Mouse (Mus musculus): ENCODE measurements at regions not wholly inside any gene's neighbourhood (a gene's known extent, or its start where the extent isn't known, plus 50 kb on each side); places are given as distances from the start of the nearest gene placed in this dataset.

DNA sequence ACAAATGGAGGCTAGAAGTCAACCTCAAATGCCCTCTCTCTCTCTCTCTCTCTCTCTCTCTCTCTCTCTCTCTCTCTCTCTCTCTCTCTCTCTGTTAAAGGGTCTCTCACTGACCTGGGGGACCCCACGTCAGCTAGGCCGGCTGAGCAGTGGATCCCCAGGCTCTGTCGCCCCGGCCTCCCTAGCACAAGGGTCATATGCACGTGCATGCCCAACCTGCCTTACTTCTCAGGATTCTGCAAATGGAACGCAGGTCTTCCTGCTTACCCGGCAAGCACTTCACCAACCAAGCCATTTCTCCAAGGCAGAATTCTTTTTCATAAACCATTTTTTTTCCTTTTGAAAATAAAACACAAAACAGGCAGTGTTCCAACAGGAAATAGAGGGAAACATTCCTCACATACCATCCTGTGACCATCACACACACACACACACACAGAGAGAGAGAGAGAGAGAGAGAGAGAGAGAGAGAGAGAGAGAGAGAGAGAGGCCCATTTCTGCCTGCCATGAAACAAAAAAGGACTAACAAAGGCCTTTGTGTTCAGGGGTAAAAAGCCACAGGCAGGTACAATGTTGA is 150.4 kb upstream of the Noct start:
- 75% methylated on average over 7 of the region's 7 CpGs for WGBS
- Histone ChIP-seq H3K4me3 (no peak overlapping the region), H3K27ac (peak overlapping the region; percentile 75), H3K9me3 (no peaks in the 10 kb centered on the region), H3K4me1 (replicated peaks) (peaks cover 23% of the 10 kb centered on the region), H3K36me3 (no peaks in the 10 kb centered on the region), H3K27me3 (ENCODE audit: insufficient read depth, poor library complexity, severe bottlenecking) (no peaks in the 10 kb centered on the region)
- DNase-seq (ENCODE audit: low spot score), result no peak

- Histone ChIP-seq H3K4me3 (no peak overlapping the region), H3K27ac (no peak overlapping the region), H3K27me3 (ENCODE audit: insufficient read depth, poor library complexity, severe bottlenecking) (no peaks in the 10 kb centered on the region), H3K36me3 (no peaks in the 10 kb centered on the region), H3K9me3 (no peaks in the 10 kb centered on the region), H3K4me1 (replicated peaks) (peaks cover 23% of the 10 kb centered on the region)
- DNase-seq (ENCODE audit: low spot score), result no peak
- 88% methylated on average over 10 of the region's 10 CpGs for WGBS
These were observed 148.9 kb upstream of the Noct start for GRCm38 (mm10) chr3:51075219-51075920.

DNA sequence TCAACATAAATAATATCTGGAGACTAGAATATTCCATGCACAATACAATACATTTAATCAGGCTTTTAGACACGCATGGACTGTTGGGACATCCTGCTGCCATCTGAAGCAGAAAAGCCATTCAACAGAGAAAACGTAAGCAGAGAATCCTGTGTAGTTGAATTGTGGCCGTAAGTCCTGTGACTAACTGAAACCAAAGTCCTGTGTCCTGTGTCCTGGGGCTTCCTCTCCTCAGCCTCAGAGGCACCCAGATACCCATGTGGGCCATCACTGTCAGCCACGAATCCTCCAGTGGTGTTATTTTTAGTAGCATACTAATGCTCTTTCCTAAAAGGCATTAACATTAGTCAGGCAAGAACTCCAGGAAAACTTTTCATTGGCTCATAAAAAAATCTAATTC is 145.8 kb upstream of the Noct start:
- no peak overlapping the region for H3K4me3 ChIP-seq
- no peaks in the 10 kb centered on the region for H3K27me3 ChIP-seq (ENCODE audit: insufficient read depth, poor library complexity, severe bottlenecking)
- no peak for DNase-seq (ENCODE audit: low spot score)
- no peaks in the 10 kb centered on the region for H3K36me3 ChIP-seq
- H3K9me3 ChIP-seq, result no peaks in the 10 kb centered on the region
- peak overlapping the region; percentile 12; the same call in 1 of the 2 replicates for H3K27ac ChIP-seq
- 70% methylated on average over 4 of the region's 4 CpGs for WGBS
- H3K4me1 ChIP-seq (replicated peaks), result peaks cover 17% of the 10 kb centered on the region

- DNase-seq (ENCODE audit: low spot score), result no peak
These were observed 143.8 kb upstream of the Noct start for GRCm38 (mm10) chr3:51080415-51080814.

GRCm38 (mm10) chr3:51080855-51081254 is 143.4 kb upstream of the Noct start:
- no peaks in the 10 kb centered on the region; the same call in 1 of the 2 replicates for H3K9me3 ChIP-seq
- no peaks in the 10 kb centered on the region for H3K27me3 ChIP-seq (ENCODE audit: insufficient read depth, poor library complexity, severe bottlenecking)
- no peak overlapping the region for H3K4me3 ChIP-seq
- no peaks in the 10 kb centered on the region for H3K4me1 ChIP-seq (replicated peaks)
- no peaks in the 10 kb centered on the region for H3K36me3 ChIP-seq
- no peak overlapping the region for H3K27ac ChIP-seq
- DNase-seq (ENCODE audit: low spot score), result no peak
- 68% methylated on average over 7 of the region's 7 CpGs for WGBS

More at GRCm38 (mm10) chr3:51080415-51080814, 143.8 kb upstream of the Noct start:
- WGBS, result 70% methylated on average over 3 of the region's 3 CpGs
- Histone ChIP-seq H3K27ac (0 out of 2 replicates have a peak overlapping the region, but pooled peaks have one; percentile 40), H3K9me3 (no peaks in the 10 kb centered on the region; the same call in 1 of the 2 replicates), H3K36me3 (no peaks in the 10 kb centered on the region), H3K4me3 (no peak overlapping the region), H3K27me3 (ENCODE audit: insufficient read depth, poor library complexity, severe bottlenecking) (no peaks in the 10 kb centered on the region), H3K4me1 (replicated peaks) (no peaks in the 10 kb centered on the region)

DNA sequence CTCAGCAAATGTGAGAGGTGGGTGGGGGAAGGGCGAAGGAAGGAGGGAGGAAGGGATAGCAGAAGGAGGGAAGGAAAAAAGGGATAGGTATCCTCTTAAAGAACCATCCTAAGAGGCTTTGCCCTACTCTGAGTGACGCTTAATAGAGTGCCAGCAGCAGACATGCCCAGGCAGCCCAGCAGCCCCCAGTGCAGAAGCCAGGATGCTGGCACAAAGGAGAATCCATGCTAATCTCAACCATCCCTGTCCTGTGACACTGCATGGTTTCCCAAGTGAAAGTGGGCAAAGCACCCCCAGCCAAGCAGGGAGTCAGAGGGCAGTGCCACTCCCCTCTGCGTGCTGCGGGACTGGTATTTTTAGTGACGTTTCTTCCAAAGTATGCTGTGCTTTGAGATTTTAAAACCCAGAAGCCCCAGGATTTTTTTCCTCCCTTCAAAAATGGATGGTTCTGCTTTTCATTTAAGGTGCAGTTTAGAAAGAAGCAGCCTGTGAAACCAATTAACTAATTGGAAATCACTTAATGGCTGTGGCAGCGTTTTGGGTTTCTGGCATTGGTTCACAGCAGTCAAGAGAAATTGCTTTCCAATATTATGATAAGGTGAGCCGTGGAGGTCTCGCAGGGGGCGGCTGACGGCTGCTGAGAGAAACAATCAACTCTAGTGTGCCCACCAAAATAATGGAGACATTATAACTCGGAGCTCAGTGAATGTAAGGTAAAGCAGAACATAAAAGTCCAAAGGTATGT is 141.2 kb upstream of the Noct start:
- no peaks in the 10 kb centered on the region for H3K36me3 ChIP-seq
- no peaks in the 10 kb centered on the region for H3K27me3 ChIP-seq (ENCODE audit: insufficient read depth, poor library complexity, severe bottlenecking)
- H3K27ac ChIP-seq, result no peak overlapping the region
- no peak overlapping the region for H3K4me3 ChIP-seq
- no peak for DNase-seq (ENCODE audit: low spot score)
- no peaks in the 10 kb centered on the region; the same call in 1 of the 2 replicates for H3K9me3 ChIP-seq
- 79% methylated on average over 11 of the region's 11 CpGs for WGBS
- peaks cover 3% of the 10 kb centered on the region; the same call in 1 of the 2 replicates for H3K4me1 ChIP-seq (replicated peaks)

GRCm38 (mm10) chr3:51083583-51083982 is 140.7 kb upstream of the Noct start:
- Histone ChIP-seq H3K4me3 (no peak overlapping the region), H3K9me3 (no peaks in the 10 kb centered on the region; the same call in 1 of the 2 replicates), H3K4me1 (replicated peaks) (peaks cover 6% of the 10 kb centered on the region), H3K27ac (no peak overlapping the region), H3K36me3 (no peaks in the 10 kb centered on the region), H3K27me3 (ENCODE audit: insufficient read depth, poor library complexity, severe bottlenecking) (no peaks in the 10 kb centered on the region)
- no peak for DNase-seq (ENCODE audit: low spot score)
- WGBS, result 72% methylated on average over 7 of the region's 7 CpGs

DNA sequence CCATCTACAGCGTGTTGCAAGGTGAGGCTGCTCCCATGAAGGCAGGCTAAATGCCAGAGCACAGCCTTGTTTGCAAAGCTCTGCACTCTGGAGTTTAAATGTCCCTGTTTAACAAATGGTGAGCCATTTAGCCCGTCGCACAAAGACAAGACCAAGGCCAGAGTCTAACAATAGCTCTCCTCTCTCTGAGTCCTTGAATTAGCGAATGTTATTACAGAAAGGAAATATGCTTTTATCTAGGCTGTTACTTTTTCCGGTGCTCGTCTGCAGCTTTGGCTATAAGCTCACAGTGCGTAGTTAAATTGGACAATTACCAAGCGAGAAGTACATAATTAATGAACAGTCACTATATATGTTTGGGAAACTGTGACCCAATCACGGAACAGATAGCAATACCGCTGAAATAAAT is 137.8 kb upstream of the Noct start:
- no peaks in the 10 kb centered on the region; the same call in 1 of the 2 replicates for H3K9me3 ChIP-seq
- H3K27ac ChIP-seq, result no peak overlapping the region
- DNase-seq (ENCODE audit: low spot score), result no peak
- H3K27me3 ChIP-seq (ENCODE audit: insufficient read depth, poor library complexity, severe bottlenecking), result no peaks in the 10 kb centered on the region
- H3K4me3 ChIP-seq, result no peak overlapping the region
- 83% methylated on average over 10 of the region's 10 CpGs for WGBS
- no peaks in the 10 kb centered on the region for H3K36me3 ChIP-seq
- H3K4me1 ChIP-seq (replicated peaks), result peaks cover 28% of the 10 kb centered on the region

DNA sequence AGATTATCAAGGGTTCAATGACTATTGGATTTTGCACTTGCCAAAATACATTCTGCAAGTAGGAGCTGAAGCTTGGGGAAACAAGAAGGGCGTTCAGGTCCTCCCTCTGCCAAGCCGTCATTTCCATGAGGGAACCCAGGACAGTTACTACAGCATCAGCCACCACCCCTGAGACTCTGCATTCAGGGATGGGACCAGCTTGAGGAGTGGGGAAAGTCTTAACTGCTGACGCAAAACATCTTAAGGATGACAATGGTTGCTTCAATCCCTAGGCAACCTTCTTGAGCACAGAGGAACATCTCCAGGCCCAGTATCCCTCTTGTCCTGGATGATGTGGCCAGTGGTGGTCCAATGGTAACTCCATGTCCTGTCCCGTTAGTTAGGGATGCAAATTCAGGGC is 137.2 kb upstream of the Noct start:
- Histone ChIP-seq H3K4me3 (no peak overlapping the region), H3K36me3 (no peaks in the 10 kb centered on the region), H3K27ac (no peak overlapping the region; the same call in 1 of the 2 replicates), H3K9me3 (no peaks in the 10 kb centered on the region; the same call in 1 of the 2 replicates), H3K4me1 (replicated peaks) (peaks cover 28% of the 10 kb centered on the region), H3K27me3 (ENCODE audit: insufficient read depth, poor library complexity, severe bottlenecking) (no peaks in the 10 kb centered on the region)
- 86% methylated on average over 4 of the region's 4 CpGs for WGBS
- no peak for DNase-seq (ENCODE audit: low spot score)

GRCm38 (mm10) chr3:51089036-51089669 is 135.1 kb upstream of the Noct start:
- 68% methylated on average over 10 of the region's 10 CpGs for WGBS
- H3K4me1 ChIP-seq (replicated peaks), result peaks cover 28% of the 10 kb centered on the region
- H3K9me3 ChIP-seq, result no peaks in the 10 kb centered on the region; the same call in 1 of the 2 replicates
- H3K36me3 ChIP-seq, result no peaks in the 10 kb centered on the region
- no peaks in the 10 kb centered on the region for H3K27me3 ChIP-seq (ENCODE audit: insufficient read depth, poor library complexity, severe bottlenecking)
- DNase-seq (ENCODE audit: low spot score), result no peak
- no peak overlapping the region for H3K4me3 ChIP-seq
- peak overlapping the region; percentile 81 for H3K27ac ChIP-seq

DNA sequence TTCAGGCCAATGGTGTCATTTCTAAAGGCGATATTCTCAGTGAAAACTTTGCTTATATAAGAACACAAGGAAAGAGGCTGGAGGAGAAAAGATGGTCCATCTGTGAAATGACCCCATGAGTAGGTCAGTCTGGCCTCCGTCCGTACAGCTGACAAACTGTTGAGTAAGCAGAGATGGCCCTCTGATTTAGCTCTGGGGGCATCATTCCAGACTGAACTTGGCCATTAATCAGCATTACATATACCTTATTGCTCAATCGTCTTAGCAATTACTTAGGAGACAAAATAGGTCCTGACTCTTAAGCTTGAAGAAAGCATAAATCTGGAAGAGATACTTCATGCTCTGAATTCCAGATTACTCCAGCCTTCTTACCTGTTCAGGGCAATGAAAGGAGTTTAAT is 132.8 kb upstream of the Noct start:
- 74% methylated on average over 4 of the region's 4 CpGs for WGBS
- Histone ChIP-seq H3K36me3 (no peaks in the 10 kb centered on the region), H3K27ac (no peak overlapping the region), H3K9me3 (no peaks in the 10 kb centered on the region), H3K4me1 (replicated peaks) (peaks cover 34% of the 10 kb centered on the region), H3K27me3 (ENCODE audit: insufficient read depth, poor library complexity, severe bottlenecking) (no peaks in the 10 kb centered on the region), H3K4me3 (no peak overlapping the region)
- DNase-seq (ENCODE audit: low spot score), result no peak

DNA sequence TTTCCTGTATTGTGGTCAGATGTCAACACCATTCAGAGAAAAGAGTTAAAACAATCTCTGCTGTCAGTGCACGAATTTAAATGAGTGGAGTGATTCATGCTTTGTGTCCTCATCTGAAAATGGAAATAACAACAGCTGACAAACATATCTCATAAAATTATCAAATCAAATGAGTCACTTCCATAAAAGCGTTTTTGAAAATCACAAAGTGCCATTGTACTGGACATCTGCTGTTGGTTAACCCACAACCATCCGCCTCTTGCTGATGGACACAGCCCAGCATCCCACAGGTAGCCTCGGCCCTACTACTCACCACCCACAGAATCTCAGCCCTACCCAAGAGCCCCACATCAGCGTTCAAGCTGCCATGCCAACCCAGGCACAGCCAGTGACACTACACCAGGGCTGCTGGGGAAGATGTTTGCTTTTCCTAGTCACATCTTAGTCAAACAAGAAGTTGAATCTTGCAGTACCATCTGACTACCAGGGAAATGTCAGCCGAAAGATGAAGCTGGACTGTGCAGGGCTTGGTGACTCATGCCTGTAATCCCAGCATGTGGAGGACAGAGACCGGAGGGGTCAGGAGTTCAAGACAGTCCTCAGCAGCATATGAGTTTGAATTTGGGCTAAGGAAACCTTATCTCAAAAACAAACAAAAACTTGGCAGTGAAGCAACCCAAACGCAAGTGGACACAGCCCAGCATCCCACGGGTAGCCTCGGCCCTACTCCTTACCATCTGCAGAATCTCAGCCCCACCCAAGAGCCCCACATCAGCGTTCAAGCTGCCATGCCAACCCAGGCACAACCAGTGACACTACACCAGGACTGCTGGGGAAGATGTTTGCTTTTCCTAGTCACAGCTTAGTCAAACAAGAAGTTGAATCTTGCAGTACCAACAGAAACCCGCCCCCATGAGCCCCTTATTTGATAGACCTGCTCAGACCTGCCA is 131.9 kb upstream of the Noct start:
- H3K4me3 ChIP-seq, result no peak overlapping the region
- no peaks in the 10 kb centered on the region for H3K27me3 ChIP-seq (ENCODE audit: insufficient read depth, poor library complexity, severe bottlenecking)
- no peak for DNase-seq (ENCODE audit: low spot score)
- no peaks in the 10 kb centered on the region for H3K36me3 ChIP-seq
- 80% methylated on average over 12 of the region's 12 CpGs for whole genome bisulfite sequencing
- no peak overlapping the region for H3K27ac ChIP-seq
- H3K4me1 ChIP-seq (replicated peaks), result peaks cover 40% of the 10 kb centered on the region
- no peaks in the 10 kb centered on the region for H3K9me3 ChIP-seq
